Mouse (Mus musculus): ENCODE data around the gene Rgs1. TPM values are rescaled to one million over a fixed set of nuclear protein-coding genes. Genes with fewer than 3 reads are reported as not detected.

Rgs1 gene
- not detected in 2 replicates for polyA plus RNA-seq (2015; fragmentation: Nextera tagmentation; extraction: Ambion mirVana)

GRCm38 (mm10) chr1:144248923-144249322 is at the start of gene Rgs1:
TSS of gene Rgs1 (minus strand) at chr1:144249242.

Other genes starting within 250 kb of the Rgs1 start
- gene Rgs2, start 245.1 kb downstream of the Rgs1 start, polyA plus RNA-seq (2015; fragmentation: Nextera tagmentation; extraction: Ambion mirVana) = 79.0 and 80.7 TPM in 2 replicates
- 0.43 and 0.50 TPM in 2 replicates for gene Rgs13, start 71.9 kb downstream of the Rgs1 start, polyA plus RNA-seq (2015; fragmentation: Nextera tagmentation; extraction: Ambion mirVana)